Mouse (Mus musculus): ENCODE measurements at regions not wholly inside any gene's neighbourhood (a gene's known extent, or its start where the extent isn't known, plus 50 kb on each side); places are given as distances from the start of the nearest gene placed in this dataset.

DNA sequence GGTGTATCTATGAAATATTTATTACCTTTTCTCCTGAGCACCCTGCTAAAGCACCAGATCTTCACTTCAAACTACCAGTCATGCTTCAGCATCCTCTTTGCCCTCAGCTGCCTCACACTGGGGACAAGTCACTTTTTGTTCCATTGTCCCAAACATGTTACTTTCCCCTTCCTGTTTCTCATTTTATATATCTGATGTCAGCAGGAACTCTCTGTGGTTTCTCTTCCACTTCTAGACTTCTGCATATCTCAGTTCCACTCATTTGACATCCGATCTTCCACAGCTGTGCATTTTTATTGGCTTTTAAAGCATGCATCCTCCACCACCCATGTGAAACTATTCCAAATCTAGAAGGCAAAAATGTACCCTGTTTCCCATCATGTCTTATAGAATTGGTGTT lies 474.4 kb upstream of the Camk1g start:
- TF ChIP-seq POLR2A (IDR thresholded peaks at IDR 0.05; ENCODE audit: borderline replicate concordance, control insufficient read depth, low read depth, low read length) (no peak), CTCF (IDR thresholded peaks at IDR 0.05; ENCODE audit: control insufficient read depth, insufficient read depth, low read length) (no peak)
